Mouse (Mus musculus): ENCODE measurements around the gene Nudt3.

- no peak for TF ChIP-seq CTCF (IDR thresholded peaks at IDR 0.05; ENCODE audit: low read depth)
- TF ChIP-seq EP300 (IDR thresholded peaks at IDR 0.05; ENCODE audit: low read depth) = no peak
Measured at GRCm38 (mm10) chr17:27596376-27597190, 26.7 kb downstream of the Nudt3 start.
